Mouse (Mus musculus): ENCODE measurements around the gene Pln. TPM values are rescaled to one million over a fixed set of nuclear protein-coding genes. Genes with fewer than 3 reads are reported as not detected.

Gene Pln
- polyA plus RNA-seq (2012; rRNA removed) = 2.1 and 3.7 TPM in 2 replicates

GRCm38 (mm10) chr10:53337162-53337923, at the start of gene Pln:
Gene Pln (plus strand): TSS chr10:53337667.
- DNase-seq (ENCODE audit: extremely low spot score in 1 of 2, low spot score in 1 of 2) = no peak

- DNase-seq (ENCODE audit: extremely low spot score in 1 of 2, low spot score in 1 of 2) = peak in 1 of 2 experiments; percentile 53
These were observed 31.6 kb upstream of the Pln start for GRCm38 (mm10) chr10:53305867-53306266.

- DNase-seq (ENCODE audit: extremely low spot score in 1 of 2, low spot score in 1 of 2) = no peak
These were observed 30.8 kb upstream of the Pln start for GRCm38 (mm10) chr10:53306674-53307073.

GRCm38 (mm10) chr10:53323367-53323766, 14.1 kb upstream of the Pln start:
- no peak for DNase-seq (ENCODE audit: extremely low spot score in 1 of 2, low spot score in 1 of 2)

- DNase-seq (ENCODE audit: extremely low spot score in 1 of 2, low spot score in 1 of 2) = no peak
These were observed 12.8 kb upstream of the Pln start for GRCm38 (mm10) chr10:53324663-53325062.

GRCm38 (mm10) chr10:53326367-53326766, 11.1 kb upstream of the Pln start:
- DNase-seq (ENCODE audit: extremely low spot score in 1 of 2, low spot score in 1 of 2) = no peak

GRCm38 (mm10) chr10:53329257-53329656, 8.2 kb upstream of the Pln start:
- DNase-seq (ENCODE audit: extremely low spot score in 1 of 2, low spot score in 1 of 2) = no peak

- no peak for DNase-seq (ENCODE audit: extremely low spot score in 1 of 2, low spot score in 1 of 2)
These were observed 4.7 kb upstream of the Pln start for GRCm38 (mm10) chr10:53332752-53333151.

- no peak for DNase-seq (ENCODE audit: extremely low spot score in 1 of 2, low spot score in 1 of 2)
These were observed 2.2 kb upstream of the Pln start for GRCm38 (mm10) chr10:53335266-53335665.

GRCm38 (mm10) chr10:53335974-53336373, 1.5 kb upstream of the Pln start:
- DNase-seq (ENCODE audit: extremely low spot score in 1 of 2, low spot score in 1 of 2) = no peak

- DNase-seq (ENCODE audit: extremely low spot score in 1 of 2, low spot score in 1 of 2) = no peak
These were observed 1.6 kb downstream of the Pln start for GRCm38 (mm10) chr10:53339045-53339444.

GRCm38 (mm10) chr10:53341288-53341965, 4.0 kb downstream of the Pln start:
- peak; percentile 31 to 72 for DNase-seq (ENCODE audit: extremely low spot score in 1 of 2, low spot score in 1 of 2)

GRCm38 (mm10) chr10:53342166-53342728, 4.8 kb downstream of the Pln start:
- no peak for DNase-seq (ENCODE audit: extremely low spot score in 1 of 2, low spot score in 1 of 2)

GRCm38 (mm10) chr10:53343384-53343783, 5.9 kb downstream of the Pln start:
- DNase-seq (ENCODE audit: extremely low spot score in 1 of 2, low spot score in 1 of 2) = no peak

- no peak for DNase-seq (ENCODE audit: extremely low spot score in 1 of 2, low spot score in 1 of 2)
These were observed 6.4 kb downstream of the Pln start for GRCm38 (mm10) chr10:53343865-53344264.

- no peak for DNase-seq (ENCODE audit: extremely low spot score in 1 of 2, low spot score in 1 of 2)
These were observed 8.0 kb downstream of the Pln start for GRCm38 (mm10) chr10:53345508-53345907.

GRCm38 (mm10) chr10:53346506-53346905, 9.0 kb downstream of the Pln start:
- DNase-seq (ENCODE audit: extremely low spot score in 1 of 2, low spot score in 1 of 2) = peak in 1 of 2 experiments; percentile 76

GRCm38 (mm10) chr10:53346916-53347315, 9.4 kb downstream of the Pln start:
- DNase-seq (ENCODE audit: extremely low spot score in 1 of 2, low spot score in 1 of 2) = no peak

- peak; percentile 24 to 93 for DNase-seq (ENCODE audit: extremely low spot score in 1 of 2, low spot score in 1 of 2)
These were observed 10.6 kb downstream of the Pln start for GRCm38 (mm10) chr10:53347787-53348755.

- no peak for DNase-seq (ENCODE audit: extremely low spot score in 1 of 2, low spot score in 1 of 2)
These were observed 11.8 kb downstream of the Pln start for GRCm38 (mm10) chr10:53349254-53349653.

All from frontal cortex, adult 2 months (tissue).